Mouse (Mus musculus) heart, postnatal 0 days (tissue): ENCODE measurements around the gene Gm49318.

Experiments
- CTCF ChIP-seq: IDR thresholded peaks from 2 replicates; pipeline ENCODE4 v1.5.1; 2016; ENCODE audit warnings: antibody characterized with exemption, control low read depth, low read depth
- EP300 ChIP-seq: IDR thresholded peaks from 2 replicates; pipeline ENCODE4 v1.6.1; 2016; ENCODE audit warnings: antibody characterized with exemption, low read depth

GRCm38 (mm10) chr9:22119543-22119942, 48.5 kb upstream of the Gm49318 start:
- no peak for TF ChIP-seq EP300
- TF ChIP-seq CTCF = no peak
